Mouse (Mus musculus) cortical plate, adult 2 months (tissue): ENCODE measurements around the gene Coq4.

Experiments used
- CTCF ChIP-seq: fragments of 200-500 bp; IDR thresholded peaks from 2 replicates; pipeline ENCODE4 v1.5.1; 2011; ENCODE audit warnings: mild to moderate bottlenecking, control low read depth, low read length; ENCODE audit not compliant: insufficient read depth; ENCODE audit errors: extremely low read depth
- POLR2A ChIP-seq: fragments of 200-500 bp; IDR thresholded peaks from 2 replicates; pipeline ENCODE4 v1.6.1; 2011; ENCODE audit warnings: mild to moderate bottlenecking, low read length, control low read depth; ENCODE audit not compliant: insufficient read depth; ENCODE audit errors: extremely low read depth

DNA sequence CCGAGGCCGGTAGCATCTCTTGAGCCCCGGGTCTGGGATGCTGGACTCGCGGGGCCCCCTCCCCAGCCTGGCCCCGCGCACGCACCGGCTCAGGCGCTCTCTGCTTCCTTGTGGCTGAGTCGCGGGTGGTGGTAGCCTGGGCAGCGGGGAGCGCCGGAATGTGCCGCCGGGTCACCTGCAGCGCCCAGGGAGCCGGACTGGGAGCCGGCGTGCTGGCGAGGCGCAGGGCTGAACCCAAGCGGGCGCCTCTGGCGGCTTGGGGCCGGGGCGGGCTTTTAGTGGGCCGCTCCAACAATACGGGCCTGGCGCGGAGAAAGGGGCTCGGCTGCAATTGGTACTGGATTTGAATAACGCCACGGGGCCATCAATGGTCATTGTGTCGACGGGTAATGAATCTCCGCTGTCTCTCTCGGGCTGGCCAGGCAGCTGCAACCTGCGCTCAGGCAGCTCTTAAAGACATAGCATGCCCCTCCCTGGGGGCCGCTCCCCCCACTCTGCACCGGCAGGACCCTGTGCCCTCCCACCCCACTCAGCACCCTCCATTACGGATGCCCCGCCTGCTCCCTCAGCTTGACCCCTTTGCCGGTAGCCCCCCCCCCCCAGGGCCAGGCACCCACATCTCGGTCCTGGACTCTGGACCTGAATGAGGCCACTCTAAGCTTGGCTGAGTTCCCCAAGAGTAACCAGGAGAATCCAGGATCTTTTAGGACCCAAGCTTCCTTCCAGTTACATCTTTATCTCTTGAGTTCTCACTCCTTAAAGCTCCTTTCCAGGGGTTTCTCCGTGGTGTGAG lies 59.0 kb downstream of the Coq4 start:
- TF ChIP-seq POLR2A (peak; percentile 33; the same call in 1 of the 2 replicates), CTCF (no peak)
